Mouse (Mus musculus): ENCODE measurements around the gene Foxn1. TPM values are rescaled to one million over a fixed set of nuclear protein-coding genes. Genes with fewer than 3 reads are reported as not detected.
A peak's percentile ranks its signal among the peaks of the same experiment; 100 is the strongest.

Gene Foxn1
- polyA plus RNA-seq, 1 experiment from 2014 or later = not detected

GRCm38 (mm10) chr11:78341702-78342101 lies 44.7 kb downstream of the Foxn1 start:
- H3K4me3 ChIP-seq (ENCODE audit: low read depth, low read length) = no peak overlapping the region
- no peak for DNase-seq (ENCODE audit: low spot score)
- H3K9ac ChIP-seq (replicated peaks; ENCODE audit: low read depth) = no peak overlapping the region
- H3K9me3 ChIP-seq (ENCODE audit: low read length) = no peaks in the 10 kb centered on the region
- ATAC-seq = no peak
- WGBS = 74% methylated on average over 12 of the region's 12 CpGs
- H3K27me3 ChIP-seq (replicated peaks; ENCODE audit: insufficient read depth, low read length) = no peaks in the 10 kb centered on the region
- H3K4me1 ChIP-seq (ENCODE audit: insufficient read depth, low read depth, low read length) = peaks cover 19% of the 10 kb centered on the region; the same call in 1 of the 2 replicates
- no peak for TF ChIP-seq EP300 (IDR thresholded peaks at IDR 0.05)
- TF ChIP-seq CTCF (IDR thresholded peaks at IDR 0.05) = no peak
- H3K36me3 ChIP-seq (ENCODE audit: insufficient read depth, low read length) = 0 out of 2 replicates have a peak, but pooled peaks cover 9% of the 10 kb centered on the region
- no peak overlapping the region for H3K4me2 ChIP-seq (replicated peaks; ENCODE audit: low read depth, low read length)
- H3K27ac ChIP-seq (ENCODE audit: low read length) = no peak overlapping the region

GRCm38 (mm10) chr11:78337040-78337439 lies 49.3 kb downstream of the Foxn1 start:
- Histone ChIP-seq H3K27me3 (replicated peaks; ENCODE audit: insufficient read depth, low read length) (no peaks in the 10 kb centered on the region), H3K36me3 (ENCODE audit: insufficient read depth, low read length) (peaks cover 9% of the 10 kb centered on the region; the same call in 1 of the 2 replicates), H3K4me3 (ENCODE audit: low read depth, low read length) (no peak overlapping the region), H3K4me2 (replicated peaks; ENCODE audit: low read depth, low read length) (no peak overlapping the region), H3K9me3 (ENCODE audit: low read length) (no peaks in the 10 kb centered on the region), H3K27ac (ENCODE audit: low read length) (no peak overlapping the region), H3K9ac (replicated peaks; ENCODE audit: low read depth) (no peak overlapping the region), H3K4me1 (ENCODE audit: insufficient read depth, low read depth, low read length) (no peaks in the 10 kb centered on the region)
- 96% methylated on average over 8 of the region's 8 CpGs for WGBS
- no peak for ATAC-seq
- no peak for DNase-seq (ENCODE audit: low spot score)
- TF ChIP-seq EP300 (IDR thresholded peaks at IDR 0.05) (no peak), CTCF (IDR thresholded peaks at IDR 0.05) (no peak)

GRCm38 (mm10) chr11:78333992-78334391 lies 52.4 kb downstream of the Foxn1 start:
- H3K27me3 ChIP-seq (replicated peaks; ENCODE audit: insufficient read depth, low read length) = no peaks in the 10 kb centered on the region
- no peak overlapping the region for H3K9ac ChIP-seq (replicated peaks; ENCODE audit: low read depth)
- no peak overlapping the region for H3K4me3 ChIP-seq (ENCODE audit: low read depth, low read length)
- H3K36me3 ChIP-seq (ENCODE audit: insufficient read depth, low read length) = peaks cover 9% of the 10 kb centered on the region; the same call in 1 of the 2 replicates
- DNase-seq (ENCODE audit: low spot score) (no peak), ATAC-seq (no peak)
- 85% methylated on average over 5 of the region's 5 CpGs for WGBS
- peaks cover 4% of the 10 kb centered on the region; the same call in 1 of the 2 replicates for H3K4me1 ChIP-seq (ENCODE audit: insufficient read depth, low read depth, low read length)
- H3K9me3 ChIP-seq (ENCODE audit: low read length) = no peaks in the 10 kb centered on the region
- TF ChIP-seq EP300 (IDR thresholded peaks at IDR 0.05) = no peak
- TF ChIP-seq CTCF (IDR thresholded peaks at IDR 0.05) = no peak
- no peak overlapping the region for H3K27ac ChIP-seq (ENCODE audit: low read length)
- no peak overlapping the region for H3K4me2 ChIP-seq (replicated peaks; ENCODE audit: low read depth, low read length)

- H3K27me3 ChIP-seq (replicated peaks; ENCODE audit: insufficient read depth, low read length) = no peaks in the 10 kb centered on the region
- no peak overlapping the region for H3K4me3 ChIP-seq (ENCODE audit: low read depth, low read length)
- ATAC-seq = no peak
- no peaks in the 10 kb centered on the region for H3K9me3 ChIP-seq (ENCODE audit: low read length)
- no peak overlapping the region for H3K4me2 ChIP-seq (replicated peaks; ENCODE audit: low read depth, low read length)
- WGBS = 93% methylated on average over 12 of the region's 12 CpGs
- H3K9ac ChIP-seq (replicated peaks; ENCODE audit: low read depth) = no peak overlapping the region
- H3K4me1 ChIP-seq (ENCODE audit: insufficient read depth, low read depth, low read length) = peaks cover 6% of the 10 kb centered on the region; the same call in 1 of the 2 replicates
- peaks cover 8% of the 10 kb centered on the region; the same call in 1 of the 2 replicates for H3K36me3 ChIP-seq (ENCODE audit: insufficient read depth, low read length)
- TF ChIP-seq CTCF (IDR thresholded peaks at IDR 0.05) (no peak), EP300 (IDR thresholded peaks at IDR 0.05) (no peak)
- no peak overlapping the region for H3K27ac ChIP-seq (ENCODE audit: low read length)
- no peak for DNase-seq (ENCODE audit: low spot score)
Observed at GRCm38 (mm10) chr11:78332676-78333075, 53.7 kb downstream of the Foxn1 start.

- H3K9ac ChIP-seq (replicated peaks; ENCODE audit: low read depth) = peak overlapping the region; percentile 81
- peak; percentile 57 for ATAC-seq
- TF ChIP-seq EP300 (IDR thresholded peaks at IDR 0.05) (no peak), CTCF (IDR thresholded peaks at IDR 0.05) (no peak)
- H3K4me2 ChIP-seq (replicated peaks; ENCODE audit: low read depth, low read length) = peak overlapping the region; percentile 96
- H3K27me3 ChIP-seq (replicated peaks; ENCODE audit: insufficient read depth, low read length) = no peaks in the 10 kb centered on the region
- H3K27ac ChIP-seq (ENCODE audit: low read length) = no peak overlapping the region
- under 1% methylated on average over 41 of the region's 41 CpGs for WGBS
- no peaks in the 10 kb centered on the region for H3K36me3 ChIP-seq (ENCODE audit: insufficient read depth, low read length)
- peak overlapping the region; percentile 93 for H3K4me3 ChIP-seq (ENCODE audit: low read depth, low read length)
- DNase-seq (ENCODE audit: low spot score) = no peak
- H3K4me1 ChIP-seq (ENCODE audit: insufficient read depth, low read depth, low read length) = peaks cover 6% of the 10 kb centered on the region; the same call in 1 of the 2 replicates
- no peaks in the 10 kb centered on the region for H3K9me3 ChIP-seq (ENCODE audit: low read length)
Observed at GRCm38 (mm10) chr11:78328512-78329056, 57.8 kb downstream of the Foxn1 start.

GRCm38 (mm10) chr11:78327634-78328511 lies 58.5 kb downstream of the Foxn1 start, which contains the start of gene Pigs:
TSS of gene Pigs (plus strand) at chr11:78328415.
- Histone ChIP-seq H3K4me1 (ENCODE audit: insufficient read depth, low read depth, low read length) (peaks cover 6% of the 10 kb centered on the region; the same call in 1 of the 2 replicates), H3K27me3 (replicated peaks; ENCODE audit: insufficient read depth, low read length) (no peaks in the 10 kb centered on the region), H3K4me2 (replicated peaks; ENCODE audit: low read depth, low read length) (peak within 1 kb of the TSS; percentile 96), H3K9ac (replicated peaks; ENCODE audit: low read depth) (peak within 1 kb of the TSS; percentile 81), H3K27ac (ENCODE audit: low read length) (peak within 1 kb of the TSS; percentile 65), H3K36me3 (ENCODE audit: insufficient read depth, low read length) (no peaks in the 10 kb centered on the region), H3K9me3 (ENCODE audit: low read length) (no peaks in the 10 kb centered on the region), H3K4me3 (ENCODE audit: low read depth, low read length) (peak within 1 kb of the TSS; percentile 93)
- peak; percentile 26 for TF ChIP-seq CTCF (IDR thresholded peaks at IDR 0.05)
- TF ChIP-seq EP300 (IDR thresholded peaks at IDR 0.05) = no peak
- DNase-seq (ENCODE audit: low spot score) (peak; percentile 98), ATAC-seq (peak; percentile 99)
- 12% methylated on average over 31 of the region's 37 CpGs for WGBS

Measured in lung, postnatal 0 days (tissue).